Mouse (Mus musculus): ENCODE results near the gene Chd4. TPM values are rescaled to one million over a fixed set of nuclear protein-coding genes. Genes with fewer than 3 reads are reported as not detected.

Chd4 gene
- polyA plus RNA-seq (2015; fragmentation: Nextera tagmentation; extraction: Ambion mirVana) = 30.7 and 34.2 TPM in 2 replicates

GRCm38 (mm10) chr6:125095391-125096278 is at the start of gene Chd4:
Gene Chd4 (plus strand): TSS chr6:125095981.
- Histone ChIP-seq H3K4me1 (replicated peaks; ENCODE audit: control insufficient read depth, insufficient read depth, low read length) (peaks cover 12% of the 10 kb centered on the region; the same call in 1 of the 2 replicates), H3K27me3 (replicated peaks; ENCODE audit: control insufficient read depth, insufficient read depth, low read length) (no peaks in the 10 kb centered on the region), H3K27ac (ENCODE audit: low read depth, low read length) (peak within 1 kb of the TSS; percentile 91), H3K4me3 (ENCODE audit: low read depth, low read length) (peak within 1 kb of the TSS; percentile 79), H3K36me3 (ENCODE audit: control insufficient read depth, insufficient read depth) (peaks cover 13% of the 10 kb centered on the region), H3K4me2 (replicated peaks; ENCODE audit: low read depth) (peak within 1 kb of the TSS; percentile 70), H3K9me3 (ENCODE audit: control insufficient read depth) (no peaks in the 10 kb centered on the region), H3K9ac (ENCODE audit: low read depth, low read length) (peak within 1 kb of the TSS; percentile 91)
- TF ChIP-seq CTCF (IDR thresholded peaks at IDR 0.05; ENCODE audit: low read depth) = no peak
- 3% methylated on average over 30 of the region's 45 CpGs for WGBS
- peak; percentile 68 for ATAC-seq

DNA sequence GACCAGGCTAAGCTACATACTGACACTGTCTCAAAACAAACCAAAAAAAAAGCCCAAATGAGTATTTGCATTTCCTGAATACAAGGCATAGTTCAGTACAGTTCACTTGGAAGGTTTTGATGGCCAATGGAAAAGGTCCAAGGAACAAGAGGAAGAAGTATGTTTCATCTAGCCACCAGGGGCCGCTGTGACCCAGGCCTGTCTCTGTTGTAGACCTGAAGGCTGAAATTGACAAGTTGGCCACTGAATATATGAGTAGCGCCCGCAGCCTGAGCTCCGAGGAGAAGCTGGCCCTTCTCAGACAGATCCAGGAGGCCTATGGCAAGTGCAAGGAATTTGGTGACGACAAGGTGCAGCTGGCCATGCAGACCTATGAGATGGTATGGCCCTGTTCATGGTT is 49.1 kb upstream of the Chd4 start:
- Histone ChIP-seq H3K27me3 (replicated peaks; ENCODE audit: control insufficient read depth, insufficient read depth, low read length) (no peaks in the 10 kb centered on the region), H3K27ac (ENCODE audit: low read depth, low read length) (no peak overlapping the region), H3K4me2 (replicated peaks; ENCODE audit: low read depth) (no peak overlapping the region), H3K4me3 (ENCODE audit: low read depth, low read length) (no peak overlapping the region), H3K4me1 (replicated peaks; ENCODE audit: control insufficient read depth, insufficient read depth, low read length) (no peaks in the 10 kb centered on the region), H3K9ac (ENCODE audit: low read depth, low read length) (no peak overlapping the region), H3K9me3 (ENCODE audit: control insufficient read depth) (no peaks in the 10 kb centered on the region), H3K36me3 (ENCODE audit: control insufficient read depth, insufficient read depth) (peaks cover 72% of the 10 kb centered on the region)
- peak; percentile 36; the same call in 1 of the 2 replicates for ATAC-seq
- WGBS = 35% methylated on average over 5 of the region's 5 CpGs
- TF ChIP-seq CTCF (IDR thresholded peaks at IDR 0.05; ENCODE audit: low read depth) = peak; percentile 97

- Histone ChIP-seq H3K27me3 (replicated peaks; ENCODE audit: control insufficient read depth, insufficient read depth, low read length) (no peaks in the 10 kb centered on the region), H3K9ac (ENCODE audit: low read depth, low read length) (no peak within 1 kb of the TSS), H3K4me2 (replicated peaks; ENCODE audit: low read depth) (no peak within 1 kb of the TSS), H3K9me3 (ENCODE audit: control insufficient read depth) (no peaks in the 10 kb centered on the region), H3K27ac (ENCODE audit: low read depth, low read length) (no peak within 1 kb of the TSS), H3K4me1 (replicated peaks; ENCODE audit: control insufficient read depth, insufficient read depth, low read length) (no peaks in the 10 kb centered on the region), H3K36me3 (ENCODE audit: control insufficient read depth, insufficient read depth) (peaks cover 83% of the 10 kb centered on the region), H3K4me3 (ENCODE audit: low read depth, low read length) (no peak within 1 kb of the TSS)
- TF ChIP-seq CTCF (IDR thresholded peaks at IDR 0.05; ENCODE audit: low read depth) = no peak
- ATAC-seq = no peak
- WGBS = 32% methylated on average over 20 of the region's 20 CpGs
Measured at GRCm38 (mm10) chr6:125049678-125050077, 46.1 kb upstream of the Chd4 start, which contains the start of gene Acrbp. Gene Acrbp (plus strand): TSS chr6:125049689.

GRCm38 (mm10) chr6:125051237-125051636 is 44.5 kb upstream of the Chd4 start:
- Histone ChIP-seq H3K9ac (ENCODE audit: low read depth, low read length) (no peak overlapping the region), H3K4me1 (replicated peaks; ENCODE audit: control insufficient read depth, insufficient read depth, low read length) (no peaks in the 10 kb centered on the region), H3K27ac (ENCODE audit: low read depth, low read length) (no peak overlapping the region), H3K4me2 (replicated peaks; ENCODE audit: low read depth) (no peak overlapping the region), H3K27me3 (replicated peaks; ENCODE audit: control insufficient read depth, insufficient read depth, low read length) (no peaks in the 10 kb centered on the region), H3K4me3 (ENCODE audit: low read depth, low read length) (no peak overlapping the region), H3K9me3 (ENCODE audit: control insufficient read depth) (no peaks in the 10 kb centered on the region), H3K36me3 (ENCODE audit: control insufficient read depth, insufficient read depth) (peaks cover 77% of the 10 kb centered on the region)
- TF ChIP-seq CTCF (IDR thresholded peaks at IDR 0.05; ENCODE audit: low read depth) = peak; percentile 57
- ATAC-seq = no peak
- 73% methylated on average over 5 of the region's 5 CpGs for WGBS

DNA sequence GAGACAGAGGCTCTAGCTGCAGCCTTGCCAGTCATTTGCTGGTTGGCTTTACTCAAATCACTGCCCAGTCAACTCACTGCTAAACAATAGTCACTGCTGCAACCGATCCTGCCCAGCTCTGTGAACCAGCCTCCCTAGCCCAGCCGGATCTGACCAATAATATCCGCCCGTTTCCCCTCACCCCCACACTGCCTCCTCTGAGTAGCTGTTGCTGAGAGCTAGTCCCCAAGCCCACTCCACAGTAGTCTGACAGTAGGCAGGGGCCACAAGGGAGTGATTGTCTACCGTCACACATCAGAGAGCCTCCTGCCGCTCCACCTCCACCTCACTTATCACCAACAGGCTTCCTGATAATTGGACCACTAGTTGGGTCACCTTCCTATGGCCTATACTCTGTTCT is 34.3 kb upstream of the Chd4 start:
- Histone ChIP-seq H3K4me2 (replicated peaks; ENCODE audit: low read depth) (no peak overlapping the region), H3K4me3 (ENCODE audit: low read depth, low read length) (no peak overlapping the region), H3K4me1 (replicated peaks; ENCODE audit: control insufficient read depth, insufficient read depth, low read length) (peaks cover 3% of the 10 kb centered on the region; the same call in 1 of the 2 replicates), H3K27me3 (replicated peaks; ENCODE audit: control insufficient read depth, insufficient read depth, low read length) (no peaks in the 10 kb centered on the region), H3K9me3 (ENCODE audit: control insufficient read depth) (no peaks in the 10 kb centered on the region), H3K27ac (ENCODE audit: low read depth, low read length) (no peak overlapping the region), H3K9ac (ENCODE audit: low read depth, low read length) (no peak overlapping the region), H3K36me3 (ENCODE audit: control insufficient read depth, insufficient read depth) (0 out of 2 replicates have a peak, but pooled peaks cover 2% of the 10 kb centered on the region)
- 36% methylated on average over 6 of the region's 6 CpGs for WGBS
- no peak for TF ChIP-seq CTCF (IDR thresholded peaks at IDR 0.05; ENCODE audit: low read depth)
- ATAC-seq = no peak

DNA sequence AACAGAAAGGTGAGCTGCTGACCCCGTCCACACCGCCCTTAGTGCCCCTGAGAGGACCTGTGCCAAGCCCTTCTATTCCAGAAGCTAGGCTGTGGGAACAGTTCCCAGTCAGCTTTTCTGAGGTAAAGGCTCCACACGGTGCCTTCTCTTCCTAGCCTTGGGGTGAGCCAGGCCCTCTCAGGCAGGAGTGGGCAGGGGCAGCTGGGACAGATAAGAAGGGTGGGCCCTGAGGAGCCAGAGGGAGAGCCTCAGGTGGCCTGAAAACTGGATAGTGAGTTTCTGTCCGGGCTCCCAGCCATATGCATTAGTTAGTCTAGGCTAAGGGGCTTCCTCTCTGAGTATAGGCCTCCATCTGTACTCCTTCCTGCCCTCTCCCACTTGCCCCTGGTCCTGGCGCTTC is 33.3 kb upstream of the Chd4 start:
- no peak overlapping the region for H3K4me2 ChIP-seq (replicated peaks; ENCODE audit: low read depth)
- no peak for ATAC-seq
- H3K9ac ChIP-seq (ENCODE audit: low read depth, low read length) = no peak overlapping the region
- 0 out of 2 replicates have a peak, but pooled peaks cover 2% of the 10 kb centered on the region for H3K36me3 ChIP-seq (ENCODE audit: control insufficient read depth, insufficient read depth)
- H3K4me3 ChIP-seq (ENCODE audit: low read depth, low read length) = no peak overlapping the region
- WGBS = 82% methylated on average over 5 of the region's 5 CpGs
- no peak for TF ChIP-seq CTCF (IDR thresholded peaks at IDR 0.05; ENCODE audit: low read depth)
- peaks cover 3% of the 10 kb centered on the region; the same call in 1 of the 2 replicates for H3K4me1 ChIP-seq (replicated peaks; ENCODE audit: control insufficient read depth, insufficient read depth, low read length)
- H3K9me3 ChIP-seq (ENCODE audit: control insufficient read depth) = no peaks in the 10 kb centered on the region
- H3K27me3 ChIP-seq (replicated peaks; ENCODE audit: control insufficient read depth, insufficient read depth, low read length) = no peaks in the 10 kb centered on the region
- H3K27ac ChIP-seq (ENCODE audit: low read depth, low read length) = no peak overlapping the region
